Mouse (Mus musculus) kidney, embryonic 14.5 days (tissue): ENCODE measurements around the gene Gzmm. TPM values are rescaled to one million over a fixed set of nuclear protein-coding genes. Genes with fewer than 3 reads are reported as not detected.
A peak's percentile ranks its signal among the peaks of the same experiment; 100 is the strongest.

Experiments used
- ATAC-seq: fragments of 200-750 bp; cut with Nextera tagmentation; 2 replicates; pipeline ENCODE4 v1.8.0; 2017; ENCODE audit warnings: moderate number of reproducible peaks, mild to moderate bottlenecking, moderate TSS enrichment, moderate library complexity; ENCODE audit not compliant: low FRiP score, low TSS enrichment
- H3K27ac ChIP-seq: fragments of 300-500 bp; sonication (generic); 2 replicates; pipeline ENCODE4 v1.5.1; 2014; ENCODE audit warnings: low read depth, mild to moderate bottlenecking, low read length, moderate library complexity, mixed read lengths
- H3K27me3 ChIP-seq: fragments of 300-500 bp; sonication (generic); 2 replicates; pipeline ENCODE4 v1.6.1; 2014; ENCODE audit warnings: mild to moderate bottlenecking, low read length; ENCODE audit not compliant: control insufficient read depth, insufficient read depth
- H3K36me3 ChIP-seq: fragments of 300-500 bp; sonication (generic); 2 replicates; pipeline ENCODE4 v1.6.1; 2014; ENCODE audit warnings: low read length, mixed read lengths; ENCODE audit not compliant: control insufficient read depth, insufficient read depth
- H3K4me1 ChIP-seq: fragments of 300-500 bp; sonication (generic); 2 replicates; pipeline ENCODE4 v1.6.1; 2014; ENCODE audit warnings: low read length, mixed read lengths; ENCODE audit not compliant: control insufficient read depth, insufficient read depth
- H3K4me2 ChIP-seq: fragments of 300-500 bp; sonication (generic); replicated peaks from 2 replicates; pipeline ENCODE4 v1.6.1; 2014; ENCODE audit warnings: low read depth, mild to moderate bottlenecking, low read length
- H3K4me3 ChIP-seq: fragments of 300-500 bp; sonication (generic); 2 replicates; pipeline ENCODE4 v1.5.1; 2014; ENCODE audit warnings: mild to moderate bottlenecking, low read length
- H3K9ac ChIP-seq: fragments of 300-500 bp; sonication (generic); 2 replicates; pipeline ENCODE4 v1.6.1; 2014; ENCODE audit warnings: low read depth, mild to moderate bottlenecking, low read length, moderate library complexity
- H3K9me3 ChIP-seq: fragments of 300-500 bp; sonication (generic); 2 replicates; pipeline ENCODE4 v1.6.1; 2016; ENCODE audit warnings: low read length; ENCODE audit not compliant: control insufficient read depth
- WGBS: fragments of 180-500 bp; shearing (Covaris S2); extraction: QIAGEN DNeasy Blood & Tissue Kit; methylation state at CpG from one replicate; pipeline ENCODE4 v1.1.7; 2014; 5-methylcytosine and 5-hydroxymethylcytosine counted together
- polyA plus RNA-seq: library from polyadenylated mRNA; unstranded; fragments of >200 nt; fragmentation: Nextera tagmentation; extraction: Ambion mirVana; gene quantifications from 2 replicates; pipeline ENCODE4 v1.2.1, GENCODE M21; 2014

The Gzmm gene
- polyA plus RNA-seq, 1 experiment from 2014 or later: 0.61 TPM

DNA sequence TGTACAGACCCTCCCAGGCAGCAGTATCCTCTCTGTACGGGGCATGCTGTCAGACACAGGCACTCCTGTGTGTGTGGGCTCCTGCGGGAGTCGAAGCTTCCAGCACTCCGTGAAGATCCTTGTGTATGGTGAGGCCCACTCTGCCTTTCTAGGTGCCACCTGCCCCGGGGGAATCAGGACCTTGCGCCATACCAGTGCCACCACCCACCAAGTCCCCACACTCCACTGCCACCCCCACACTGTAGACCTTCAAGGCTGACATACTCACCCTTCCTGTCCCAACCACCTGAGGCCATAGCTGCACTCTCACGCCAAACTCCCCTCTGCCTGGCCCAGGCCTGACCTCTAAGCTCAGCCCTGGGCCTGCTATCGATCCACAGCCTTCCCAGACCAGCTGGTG is 23.8 kb upstream of the Gzmm start:
- 82% methylated on average over 8 of the region's 8 CpGs for WGBS
- no peak overlapping the region for H3K4me3 ChIP-seq
- no peak overlapping the region for H3K4me2 ChIP-seq
- H3K9me3 ChIP-seq: no peaks in the 10 kb centered on the region
- no peaks in the 10 kb centered on the region for H3K27me3 ChIP-seq
- H3K36me3 ChIP-seq: no peaks in the 10 kb centered on the region
- H3K9ac ChIP-seq: no peak overlapping the region
- peaks cover 4% of the 10 kb centered on the region; the same call in 1 of the 2 replicates for H3K4me1 ChIP-seq
- no peak for ATAC-seq
- H3K27ac ChIP-seq: no peak overlapping the region

- Histone ChIP-seq H3K9me3 (no peaks in the 10 kb centered on the region), H3K9ac (no peak overlapping the region), H3K36me3 (no peaks in the 10 kb centered on the region), H3K27me3 (no peaks in the 10 kb centered on the region), H3K4me3 (no peak overlapping the region), H3K4me2 (no peak overlapping the region), H3K27ac (no peak overlapping the region), H3K4me1 (peaks cover 19% of the 10 kb centered on the region)
- ATAC-seq: no peak
- WGBS: 63% methylated on average over 9 of the region's 9 CpGs
These were observed 22.3 kb upstream of the Gzmm start for GRCm38 (mm10) chr10:79666493-79666892.

GRCm38 (mm10) chr10:79668076-79668475 is 20.7 kb upstream of the Gzmm start:
- Histone ChIP-seq H3K9ac (no peak overlapping the region), H3K9me3 (no peaks in the 10 kb centered on the region), H3K27me3 (no peaks in the 10 kb centered on the region), H3K4me1 (peaks cover 29% of the 10 kb centered on the region), H3K4me3 (no peak overlapping the region), H3K4me2 (no peak overlapping the region), H3K36me3 (peaks cover 2% of the 10 kb centered on the region; the same call in 1 of the 2 replicates), H3K27ac (no peak overlapping the region)
- WGBS: 83% methylated on average over 5 of the region's 5 CpGs
- ATAC-seq: no peak

GRCm38 (mm10) chr10:79668771-79669575 is 19.8 kb upstream of the Gzmm start, which contains the start of gene Tpgs1:
TSS of gene Tpgs1 (plus strand) at chr10:79669369.
- H3K36me3 ChIP-seq: peaks cover 6% of the 10 kb centered on the region; the same call in 1 of the 2 replicates
- H3K9ac ChIP-seq: peak within 1 kb of the TSS; percentile 68
- peak; percentile 59 for ATAC-seq
- peak within 1 kb of the TSS; percentile 56 for H3K4me3 ChIP-seq
- peak within 1 kb of the TSS; percentile 68 for H3K27ac ChIP-seq
- H3K4me1 ChIP-seq: peaks cover 29% of the 10 kb centered on the region
- H3K9me3 ChIP-seq: no peaks in the 10 kb centered on the region
- H3K27me3 ChIP-seq: no peaks in the 10 kb centered on the region
- peak within 1 kb of the TSS; percentile 93 for H3K4me2 ChIP-seq
- WGBS: under 1% methylated on average over 45 of the region's 45 CpGs

- H3K36me3 ChIP-seq: peaks cover 6% of the 10 kb centered on the region; the same call in 1 of the 2 replicates
- WGBS: under 1% methylated on average over 47 of the region's 47 CpGs
- H3K4me2 ChIP-seq: peak overlapping the region; percentile 93
- peak overlapping the region; percentile 68 for H3K27ac ChIP-seq
- ATAC-seq: peak; percentile 47
- peak overlapping the region; percentile 56 for H3K4me3 ChIP-seq
- peaks cover 25% of the 10 kb centered on the region for H3K4me1 ChIP-seq
- no peaks in the 10 kb centered on the region for H3K27me3 ChIP-seq
- no peaks in the 10 kb centered on the region for H3K9me3 ChIP-seq
- peak overlapping the region; percentile 68 for H3K9ac ChIP-seq
These were observed 19.2 kb upstream of the Gzmm start for GRCm38 (mm10) chr10:79669576-79670057.

GRCm38 (mm10) chr10:79670071-79670888 is 18.5 kb upstream of the Gzmm start:
- 23% methylated on average over 15 of the region's 15 CpGs for WGBS
- no peaks in the 10 kb centered on the region for H3K9me3 ChIP-seq
- H3K36me3 ChIP-seq: peaks cover 8% of the 10 kb centered on the region; the same call in 1 of the 2 replicates
- peak overlapping the region; percentile 68 for H3K27ac ChIP-seq
- peaks cover 25% of the 10 kb centered on the region for H3K4me1 ChIP-seq
- H3K4me2 ChIP-seq: peak overlapping the region; percentile 93
- H3K4me3 ChIP-seq: peak overlapping the region; percentile 56
- H3K27me3 ChIP-seq: no peaks in the 10 kb centered on the region
- ATAC-seq: peak; percentile 33
- peak overlapping the region; percentile 68 for H3K9ac ChIP-seq

DNA sequence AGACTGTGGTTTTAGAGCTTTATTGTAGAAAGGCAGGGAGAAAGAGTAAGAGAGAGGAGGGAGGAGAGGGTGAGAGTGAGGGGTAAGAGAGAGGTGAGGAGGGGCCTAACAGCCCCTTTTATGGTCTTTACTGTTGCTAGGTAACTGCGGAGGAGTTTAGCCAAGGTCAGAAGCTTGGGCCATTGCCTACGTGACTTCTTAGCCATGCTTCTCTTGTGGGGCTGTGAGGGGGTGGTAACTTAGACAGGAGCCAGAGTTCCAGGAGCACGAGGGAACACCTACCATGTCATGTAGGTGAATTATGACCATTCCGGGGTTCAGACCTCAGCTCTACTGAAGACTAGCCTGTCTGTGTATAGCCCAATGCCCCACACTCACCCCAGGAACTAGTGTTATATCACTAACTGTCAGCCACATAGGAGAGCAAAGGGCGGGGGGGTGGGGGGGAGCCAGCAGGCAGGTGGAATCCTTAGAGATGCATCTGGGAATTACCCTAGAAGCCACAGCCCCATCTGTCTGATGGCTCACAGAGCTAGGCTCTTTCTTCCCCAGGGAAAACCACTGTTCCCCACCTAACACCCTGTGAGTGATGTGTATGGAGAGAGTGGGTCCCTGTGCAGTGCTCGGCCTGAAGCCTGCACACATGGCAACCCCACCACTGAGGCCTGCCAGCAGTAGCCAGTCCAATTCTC is 17.3 kb upstream of the Gzmm start:
- 21% methylated on average over 6 of the region's 6 CpGs for WGBS
- peak overlapping the region; percentile 56; the same call in 1 of the 2 replicates for H3K4me3 ChIP-seq
- H3K4me2 ChIP-seq: peak overlapping the region; percentile 93

GRCm38 (mm10) chr10:79672088-79672455 is 16.7 kb upstream of the Gzmm start:
- Histone ChIP-seq H3K9ac (no peak overlapping the region), H3K36me3 (peaks cover 15% of the 10 kb centered on the region; the same call in 1 of the 2 replicates), H3K4me3 (no peak overlapping the region), H3K4me1 (peaks cover 25% of the 10 kb centered on the region), H3K9me3 (no peaks in the 10 kb centered on the region), H3K4me2 (peak overlapping the region; percentile 15), H3K27ac (peak overlapping the region; percentile 68; the same call in 1 of the 2 replicates), H3K27me3 (no peaks in the 10 kb centered on the region)
- WGBS: 41% methylated on average over 3 of the region's 3 CpGs
- ATAC-seq: no peak

More for the DNA sequence above, 17.3 kb upstream of the Gzmm start:
- no peaks in the 10 kb centered on the region for H3K9me3 ChIP-seq
- peak overlapping the region; percentile 68; the same call in 1 of the 2 replicates for H3K27ac ChIP-seq
- peak overlapping the region; percentile 68; the same call in 1 of the 2 replicates for H3K9ac ChIP-seq
- peaks cover 15% of the 10 kb centered on the region; the same call in 1 of the 2 replicates for H3K36me3 ChIP-seq
- peak; percentile 15 for ATAC-seq
- H3K4me1 ChIP-seq: peaks cover 25% of the 10 kb centered on the region
- no peaks in the 10 kb centered on the region for H3K27me3 ChIP-seq
